Mouse (Mus musculus): ENCODE measurements around the gene Dhrs4.

The Dhrs4 gene

DNA sequence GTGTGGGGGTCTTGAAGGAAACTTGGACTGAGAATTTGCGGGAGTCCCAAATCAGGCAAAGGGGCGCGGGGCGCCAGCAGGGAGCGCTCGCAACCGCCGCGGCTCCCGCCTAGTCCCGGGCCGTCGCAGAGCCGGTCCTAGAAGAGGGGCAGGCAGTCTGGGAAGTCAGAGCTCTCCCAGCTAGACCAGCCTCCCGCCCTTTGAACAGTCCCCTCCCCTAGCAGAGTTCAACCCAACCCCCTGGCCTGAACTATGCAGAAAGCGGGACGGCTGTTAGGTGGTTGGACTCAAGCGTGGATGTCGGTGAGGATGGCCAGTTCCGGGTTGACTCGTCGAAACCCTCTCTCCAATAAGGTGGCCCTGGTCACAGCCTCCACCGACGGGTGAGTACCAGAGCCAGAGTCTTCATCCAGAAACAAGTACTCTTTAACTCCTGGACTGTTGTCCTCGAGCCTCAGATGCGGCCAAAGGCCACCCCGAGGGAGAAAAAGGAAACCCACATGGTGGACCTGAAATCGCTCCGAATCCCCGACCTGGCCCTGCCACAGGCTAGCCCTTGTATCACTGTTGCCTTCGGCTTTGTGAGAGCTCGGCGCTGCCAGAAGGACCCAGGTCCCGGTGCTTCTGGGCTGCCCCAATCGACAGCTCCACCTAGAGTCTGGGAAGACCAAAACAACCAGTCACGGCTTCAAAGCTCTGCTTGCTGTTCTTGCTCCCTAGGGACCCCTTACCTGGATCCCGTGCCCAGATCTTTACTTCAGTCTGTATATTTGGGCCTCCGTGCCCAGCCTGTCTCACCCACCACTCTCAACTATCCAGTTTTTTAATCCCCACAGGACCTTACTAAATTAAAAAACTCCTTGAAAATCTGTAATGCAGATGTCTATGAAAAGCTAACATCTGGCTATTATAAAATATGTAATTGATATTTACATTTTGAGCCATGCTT is at the start of gene Dhrs4:
Dhrs4 (plus strand) TSS at position 108 of the 949 bp plus-strand sequence.
- peak; percentile 75 for DNase-seq (ENCODE audit: low spot score)

DNA sequence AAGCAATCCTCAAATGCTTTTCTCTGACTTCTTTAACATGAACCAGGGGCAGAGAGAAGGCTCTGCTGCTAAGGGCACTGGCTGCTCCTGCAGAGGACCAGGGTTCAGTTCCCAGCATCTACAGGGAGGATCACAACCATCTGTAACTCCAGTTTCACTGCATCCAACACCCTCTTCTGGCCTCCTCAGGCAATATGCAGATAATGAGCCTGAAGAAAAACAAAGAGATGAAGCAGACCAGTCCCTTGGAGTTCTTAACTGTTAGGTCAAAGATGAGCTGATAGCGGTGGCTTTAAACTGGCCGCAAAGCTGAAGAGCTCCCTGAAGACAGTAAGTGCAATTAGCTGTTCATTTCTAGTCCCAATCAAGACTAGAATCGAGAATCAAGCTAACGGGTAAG is 48.3 kb upstream of the Dhrs4 start:
- DNase-seq (ENCODE audit: low spot score), result no peak

DNA sequence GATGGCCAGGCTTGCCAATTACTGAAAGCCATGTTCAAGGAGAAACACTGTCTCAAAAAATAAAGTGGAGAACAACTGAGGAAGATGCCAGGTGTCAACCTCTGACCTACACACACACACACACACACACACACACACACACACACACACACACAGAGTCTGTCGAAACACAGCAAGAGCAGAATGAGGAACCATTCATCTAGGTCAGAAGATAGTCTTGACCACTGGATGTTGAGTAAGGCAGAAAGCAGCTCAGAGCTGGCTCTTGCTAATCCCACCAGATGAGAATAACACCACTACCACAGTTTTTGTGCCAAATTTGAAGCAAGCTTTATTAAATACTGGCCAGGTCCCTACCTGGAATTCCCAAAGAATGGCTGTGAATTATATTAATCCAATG is 45.5 kb upstream of the Dhrs4 start:
- no peak for DNase-seq (ENCODE audit: low spot score)

DNA sequence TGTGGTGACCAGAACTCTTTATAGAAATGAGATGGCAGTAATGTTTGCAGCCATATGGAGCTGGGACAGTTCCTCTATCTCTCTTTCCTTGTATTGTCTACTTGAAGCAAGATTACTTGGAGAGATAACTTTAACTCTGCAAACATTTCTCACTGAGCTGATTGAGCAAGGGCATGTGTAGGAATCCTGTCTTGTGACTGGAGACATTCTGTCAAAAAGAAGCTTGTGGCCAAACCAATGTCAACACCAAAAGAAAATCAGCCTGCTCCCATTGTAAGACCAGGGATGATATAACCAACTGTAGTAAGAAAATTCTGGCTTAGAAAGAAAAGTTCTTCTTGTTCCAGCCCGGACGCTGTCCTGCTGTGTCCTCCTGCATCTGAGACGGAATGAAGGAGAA is 43.7 kb upstream of the Dhrs4 start:
- no peak for DNase-seq (ENCODE audit: low spot score)

DNA sequence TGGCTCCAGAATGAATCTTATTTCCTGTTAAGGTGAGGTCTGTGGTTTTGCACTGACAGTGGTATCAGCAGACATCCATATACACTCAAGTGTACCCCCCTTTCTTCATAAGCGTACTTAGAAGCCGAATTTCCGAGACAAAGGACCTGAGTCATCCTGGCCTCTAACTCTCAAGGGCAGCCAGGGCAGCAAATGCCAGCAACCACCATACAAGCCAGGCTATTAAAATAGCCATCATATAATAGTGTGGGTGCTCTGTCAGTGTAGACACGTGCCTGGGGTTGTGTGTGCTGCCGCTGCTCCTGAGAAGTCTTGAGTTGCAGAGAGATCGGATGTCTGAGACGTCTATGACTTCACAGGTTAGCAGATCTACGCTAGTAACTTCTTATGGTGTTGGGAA is 41.4 kb upstream of the Dhrs4 start:
- DNase-seq (ENCODE audit: low spot score), result no peak

DNA sequence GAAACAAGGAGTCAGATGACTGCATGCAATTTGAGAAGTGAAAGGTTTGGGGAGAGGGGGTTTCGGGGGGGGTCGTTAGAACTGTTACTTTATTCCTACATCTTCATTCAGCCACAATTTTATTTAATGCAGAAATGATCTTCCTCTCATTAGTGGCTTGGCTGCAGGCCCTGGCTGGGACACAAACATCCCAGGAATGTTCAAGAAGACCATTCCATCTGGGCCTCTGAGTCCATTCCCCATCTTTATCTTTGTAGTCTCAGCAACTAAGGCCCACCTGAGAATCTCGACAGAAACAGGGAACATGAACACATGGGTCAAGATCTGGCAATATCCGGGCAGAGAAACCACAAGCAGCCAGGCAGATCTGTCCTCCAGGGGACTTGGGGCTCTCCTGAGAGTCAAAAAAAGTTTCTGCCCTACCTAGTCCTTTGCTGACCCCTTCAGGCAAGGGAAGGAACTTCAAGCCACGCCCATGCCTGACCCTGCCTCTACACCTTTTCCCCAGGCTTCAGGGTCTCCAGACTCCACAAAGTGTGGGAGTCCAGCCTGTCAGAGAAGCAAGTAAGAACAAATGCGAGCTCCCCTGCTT is 40.3 kb upstream of the Dhrs4 start:
- peak; percentile 65 for DNase-seq (ENCODE audit: low spot score)

DNA sequence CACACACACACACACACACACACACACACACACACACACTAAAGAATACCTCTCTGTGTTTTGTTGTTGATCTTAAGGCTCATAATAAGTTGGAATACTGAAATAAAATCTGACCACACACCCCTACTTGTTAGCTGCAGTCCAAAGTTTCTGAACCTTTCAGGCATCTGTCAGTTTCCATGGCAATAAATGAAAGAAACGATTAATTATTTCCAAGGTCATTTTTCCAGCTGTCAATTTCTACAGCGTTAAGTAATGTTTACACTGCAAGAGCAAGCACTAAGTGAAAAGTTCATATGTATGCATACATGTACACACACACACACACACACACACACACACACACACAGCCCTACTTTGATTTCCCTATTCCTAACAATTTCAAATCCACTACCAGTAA is 20.9 kb upstream of the Dhrs4 start:
- no peak for DNase-seq (ENCODE audit: low spot score)

DNA sequence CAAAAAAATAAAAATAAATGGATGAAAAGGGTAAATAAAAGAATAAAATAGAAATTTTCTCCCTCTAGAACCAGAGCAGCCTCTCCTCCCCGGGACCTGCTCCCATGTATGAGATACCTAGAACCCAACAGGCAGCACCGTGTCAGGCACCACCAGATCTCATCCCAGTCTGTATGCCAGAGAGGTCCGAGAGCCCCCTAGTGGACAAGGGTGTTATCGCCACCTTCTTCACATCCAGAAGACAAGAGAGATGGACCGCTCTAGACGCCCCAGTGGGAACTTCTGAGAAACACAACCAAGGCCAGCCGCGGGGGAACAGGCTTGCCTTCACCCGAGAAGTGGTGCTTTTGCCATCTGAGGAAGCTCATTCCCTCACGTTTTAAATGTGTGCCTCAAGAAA is 20.3 kb upstream of the Dhrs4 start:
- peak; percentile 83 for DNase-seq (ENCODE audit: low spot score)

DNA sequence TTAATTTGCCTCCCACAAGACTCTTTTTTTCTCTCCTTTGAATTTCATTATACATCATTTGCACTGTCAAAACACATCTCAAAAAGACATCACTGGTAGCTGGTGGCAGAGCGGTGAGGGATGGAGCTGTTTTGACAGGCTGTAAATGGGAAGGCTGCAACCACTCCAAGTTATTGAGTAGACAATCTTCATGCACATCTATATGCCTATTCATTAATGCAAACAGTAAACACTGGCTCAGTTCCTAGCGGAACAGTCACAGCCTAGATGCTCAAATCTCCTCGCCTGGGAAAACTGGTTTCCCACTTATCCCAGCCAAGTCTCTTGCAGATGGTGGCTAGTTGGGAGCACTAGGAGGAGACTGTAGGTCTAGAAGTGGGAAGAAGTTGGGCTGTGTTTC is 19.8 kb upstream of the Dhrs4 start:
- no peak for DNase-seq (ENCODE audit: low spot score)

DNA sequence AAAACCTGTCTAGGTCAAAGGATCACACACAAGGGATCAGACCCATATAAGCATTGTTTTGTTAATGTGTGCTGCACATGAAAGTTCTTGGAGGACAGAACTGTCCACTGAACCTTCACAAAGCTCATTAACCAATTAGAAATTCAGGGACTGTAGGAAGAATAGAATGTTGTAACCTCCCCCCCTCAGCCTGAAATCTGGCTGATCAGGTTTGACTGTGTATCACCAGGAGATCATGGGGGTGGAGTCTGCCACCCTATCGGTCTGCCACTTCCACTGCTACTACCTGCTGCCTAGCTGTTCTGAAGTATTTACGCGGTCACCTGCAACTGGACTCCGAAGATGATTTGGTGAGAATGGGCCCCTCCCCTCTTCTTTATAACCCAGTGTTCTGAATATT is 18.8 kb upstream of the Dhrs4 start:
- DNase-seq (ENCODE audit: low spot score), result no peak

DNA sequence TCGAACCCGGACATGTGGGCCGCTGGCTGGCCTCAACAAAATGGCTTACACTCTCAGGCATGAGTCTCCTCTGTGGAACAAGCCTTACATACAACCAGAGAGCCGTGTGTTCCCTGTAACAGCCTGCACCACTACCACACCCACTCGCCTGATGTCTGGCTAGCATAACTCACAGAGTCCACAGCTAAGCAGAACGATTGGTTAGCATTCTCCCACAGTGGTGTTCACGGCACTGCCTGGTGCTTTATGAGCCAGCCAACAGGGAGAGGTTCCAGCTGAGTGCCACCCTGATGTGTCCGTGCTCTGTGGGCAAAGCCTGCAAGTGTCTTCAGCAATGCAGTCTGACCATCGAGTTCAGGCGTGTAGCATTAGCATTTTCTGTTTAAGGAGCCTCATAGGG is 18.3 kb upstream of the Dhrs4 start:
- peak; percentile 78 for DNase-seq (ENCODE audit: low spot score)

DNA sequence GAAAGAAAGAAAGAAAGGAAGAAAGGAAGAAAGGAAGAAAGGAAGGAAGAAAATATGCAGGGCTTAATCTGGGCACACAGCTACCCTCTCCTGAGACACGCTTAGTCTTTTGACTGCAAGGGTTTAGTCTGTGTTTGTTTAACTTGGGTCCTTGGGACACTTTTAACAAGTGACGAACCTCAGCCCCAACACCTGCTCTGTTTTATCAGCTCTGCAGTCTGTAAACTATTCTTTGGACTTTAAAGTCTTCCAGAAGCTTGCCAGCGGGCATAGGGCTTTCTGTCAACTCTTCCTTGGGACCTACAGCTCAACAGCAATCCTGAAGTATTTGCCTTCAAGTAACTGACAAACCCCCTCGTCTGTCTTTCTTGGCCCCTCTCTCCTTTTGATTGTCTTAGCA is 16.8 kb upstream of the Dhrs4 start:
- DNase-seq (ENCODE audit: low spot score), result no peak

DNA sequence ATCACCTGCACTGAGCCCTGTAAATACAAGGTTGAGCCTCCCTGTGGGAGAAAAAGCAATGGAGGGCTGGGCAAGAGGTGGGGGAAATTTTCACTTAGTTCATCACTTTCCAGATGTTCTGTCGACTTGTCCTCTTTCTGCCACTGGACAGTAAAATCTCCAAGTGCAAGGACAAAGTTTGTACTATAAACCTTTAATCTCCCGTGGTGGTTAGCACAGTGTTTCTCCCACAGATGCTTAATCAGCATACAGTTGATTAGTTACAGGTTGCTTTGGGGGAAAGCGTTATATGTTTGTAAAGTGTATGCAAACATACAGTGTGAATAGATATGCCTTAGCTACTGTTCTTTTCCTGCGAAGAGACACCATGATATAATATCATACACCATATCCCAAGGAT is 12.1 kb upstream of the Dhrs4 start:
- no peak for DNase-seq (ENCODE audit: low spot score)

DNA sequence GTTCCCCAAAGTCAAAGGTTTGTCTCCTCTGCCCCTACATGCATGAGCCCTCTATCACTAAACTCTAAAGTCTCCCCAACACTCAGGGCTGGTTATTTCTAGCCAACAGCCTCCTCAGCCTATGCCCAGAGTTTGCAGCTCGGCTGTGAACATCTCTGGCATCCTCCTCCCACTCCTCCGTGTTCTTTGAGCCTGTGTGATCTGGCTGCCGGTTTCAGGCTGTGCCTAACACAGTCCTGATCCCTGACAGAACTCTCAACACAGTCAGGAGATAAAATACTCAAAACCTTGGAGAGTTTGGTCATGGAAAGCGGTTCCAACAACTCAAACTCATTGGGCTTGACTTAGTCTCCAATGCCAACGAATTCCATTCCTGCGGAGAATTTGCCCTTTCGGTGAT is 11.4 kb upstream of the Dhrs4 start:
- no peak for DNase-seq (ENCODE audit: low spot score)

DNA sequence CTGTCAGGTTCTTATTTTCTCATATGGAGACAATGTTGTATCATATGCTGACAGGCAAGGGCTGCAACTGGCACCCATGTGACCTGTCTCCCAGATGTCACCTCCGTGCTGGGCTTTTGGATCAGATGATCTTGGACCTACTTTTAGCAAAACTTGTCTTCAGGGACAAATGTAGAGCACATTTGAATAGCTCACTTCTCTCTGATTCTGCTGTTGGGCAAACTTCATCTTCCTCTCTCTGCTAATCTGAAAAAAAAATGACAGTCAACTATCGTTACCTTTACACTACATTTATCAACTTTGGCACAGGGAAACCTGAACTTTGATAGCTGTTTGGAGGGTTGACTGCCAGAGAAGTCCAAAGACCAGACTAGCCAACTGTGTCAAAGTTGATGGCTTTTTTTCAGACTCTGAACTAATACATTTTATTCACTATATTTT is 10.2 kb upstream of the Dhrs4 start:
- no peak for DNase-seq (ENCODE audit: low spot score)

DNA sequence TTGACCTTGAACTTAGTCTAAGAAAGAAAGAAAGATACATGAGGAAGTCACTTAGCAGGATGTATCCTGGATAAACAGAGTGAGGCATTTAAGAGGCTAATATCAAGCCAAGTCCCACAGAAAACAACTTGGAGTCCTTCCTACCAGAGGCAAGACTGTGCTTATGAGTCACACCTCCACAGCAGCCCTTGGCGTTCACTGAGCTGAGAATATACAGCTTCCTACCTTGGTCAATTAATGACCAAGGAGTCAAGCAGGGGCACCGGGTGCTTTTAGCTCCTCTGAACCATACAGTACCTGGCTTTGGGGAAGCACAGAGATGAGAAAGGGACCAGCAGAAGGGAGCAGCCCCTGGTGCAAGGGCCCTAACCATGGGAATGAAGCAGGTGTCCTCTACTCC is 9.5 kb upstream of the Dhrs4 start:
- DNase-seq (ENCODE audit: low spot score), result no peak

DNA sequence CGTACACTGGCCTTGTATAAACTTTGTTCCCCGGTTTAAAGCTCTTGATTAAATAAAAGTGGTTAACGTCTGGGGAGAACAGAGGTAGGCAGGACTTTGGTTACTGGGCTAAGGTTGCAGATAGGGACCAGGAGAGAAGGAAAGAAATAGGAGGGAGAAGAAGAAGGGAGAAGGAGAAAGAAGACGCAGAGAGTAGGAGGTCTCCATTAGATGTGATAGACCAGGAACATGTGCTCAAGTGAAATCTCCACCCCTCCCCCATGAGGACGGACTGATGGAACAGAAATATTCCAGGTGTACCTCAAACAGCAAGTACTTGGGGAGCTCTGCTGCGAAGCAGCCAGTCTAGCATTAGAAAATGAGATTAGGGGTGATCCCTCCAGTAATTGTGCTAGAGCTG is 8.7 kb upstream of the Dhrs4 start:
- no peak for DNase-seq (ENCODE audit: low spot score)

DNA sequence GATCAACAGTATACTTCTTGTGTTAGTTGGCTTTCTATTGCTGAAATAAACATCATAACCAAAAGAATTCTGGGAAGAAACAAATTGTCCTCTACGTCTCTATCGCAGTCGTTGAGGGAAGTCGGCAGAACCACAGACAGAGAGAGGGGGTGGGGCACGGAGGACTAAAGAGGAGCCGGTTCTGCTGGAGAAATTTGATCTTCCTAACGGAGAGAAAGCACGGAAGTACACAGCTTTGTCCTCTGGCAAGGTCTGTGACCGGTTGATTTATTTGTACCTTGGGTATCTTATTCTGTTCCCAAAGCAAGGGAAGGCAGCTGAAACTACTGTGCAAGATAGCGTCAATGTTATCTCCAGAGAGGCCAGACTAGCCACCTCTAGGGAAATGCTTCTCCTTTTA is 7.8 kb upstream of the Dhrs4 start:
- no peak for DNase-seq (ENCODE audit: low spot score)

DNA sequence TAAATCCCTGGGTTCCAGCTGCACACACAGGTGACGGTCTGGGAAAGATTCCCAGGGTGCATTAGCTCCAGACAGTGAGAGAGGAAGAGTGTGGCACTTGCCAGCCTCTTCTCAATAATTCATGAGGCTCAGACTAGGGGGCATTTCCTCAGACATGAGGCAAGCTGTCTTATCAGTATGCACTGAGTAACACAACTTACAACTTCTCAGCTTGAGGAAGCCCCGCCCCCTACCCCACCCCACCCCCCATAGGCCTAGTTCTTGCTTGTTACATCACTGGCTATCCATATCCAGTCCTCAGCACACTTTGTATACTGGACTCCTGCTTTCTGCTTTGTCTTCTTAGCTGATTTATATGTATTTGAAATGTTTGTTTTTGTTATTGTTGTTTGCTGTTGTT is 2.9 kb upstream of the Dhrs4 start:
- no peak for DNase-seq (ENCODE audit: low spot score)

DNA sequence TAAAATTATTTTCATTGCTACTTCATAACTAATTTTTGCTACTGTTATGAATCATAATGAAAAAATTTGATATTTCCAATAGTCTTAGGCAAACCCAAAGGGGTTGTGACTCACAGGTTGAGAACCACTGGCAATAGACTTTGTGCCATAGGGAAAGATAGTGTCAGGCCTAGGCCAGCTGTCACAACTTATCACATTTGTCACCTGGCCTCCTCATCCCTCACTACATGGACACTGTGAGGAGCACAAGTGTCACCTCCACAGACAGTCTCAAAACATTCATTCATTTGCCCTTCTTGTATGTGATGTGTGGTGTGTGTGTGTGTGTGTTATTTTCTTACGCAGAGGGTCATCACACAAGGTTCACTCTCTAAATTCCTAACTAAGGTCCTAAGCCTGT is 1.1 kb upstream of the Dhrs4 start:
- DNase-seq (ENCODE audit: low spot score), result no peak

DNA sequence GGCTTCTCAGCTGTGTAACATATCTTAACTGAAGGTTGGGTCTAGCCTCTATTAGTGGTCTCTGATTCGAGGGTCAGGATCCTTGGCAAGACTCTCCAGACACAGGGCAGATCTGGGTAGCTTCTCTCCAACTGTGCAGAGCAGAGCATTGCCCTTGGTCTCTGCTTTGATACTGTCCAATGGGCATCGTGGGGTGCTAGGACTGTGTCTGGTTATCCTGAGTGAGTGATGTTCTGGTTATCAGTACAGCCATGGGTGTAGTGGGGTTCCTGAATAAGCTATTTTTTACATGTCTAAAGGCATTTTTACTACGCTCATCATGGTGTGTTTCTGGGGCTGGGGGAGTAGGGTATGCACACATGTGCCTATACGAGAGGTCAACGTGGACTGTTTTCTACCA is 729 bp upstream of the Dhrs4 start:
- no peak for DNase-seq (ENCODE audit: low spot score)

DNA sequence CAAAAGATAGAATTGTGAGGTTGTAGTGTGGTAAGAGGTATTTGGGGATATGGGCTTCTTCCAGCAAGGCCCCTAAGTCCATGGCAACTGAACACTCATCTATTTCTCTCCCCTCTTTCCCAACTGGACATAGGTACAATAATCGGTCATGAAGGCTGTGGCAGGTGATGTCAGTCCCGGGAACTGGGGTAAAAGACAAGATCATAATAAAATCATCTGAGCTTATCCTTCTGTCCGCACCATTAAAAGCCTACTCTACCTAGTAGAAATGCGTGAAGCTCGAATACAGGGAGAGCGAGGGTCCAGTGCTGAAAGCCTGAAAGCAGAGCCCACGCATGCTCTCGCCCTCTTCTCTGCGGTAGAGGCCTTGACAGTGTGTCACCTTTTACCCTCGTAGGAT is 1.1 kb downstream of the Dhrs4 start:
- no peak for DNase-seq (ENCODE audit: low spot score)

DNA sequence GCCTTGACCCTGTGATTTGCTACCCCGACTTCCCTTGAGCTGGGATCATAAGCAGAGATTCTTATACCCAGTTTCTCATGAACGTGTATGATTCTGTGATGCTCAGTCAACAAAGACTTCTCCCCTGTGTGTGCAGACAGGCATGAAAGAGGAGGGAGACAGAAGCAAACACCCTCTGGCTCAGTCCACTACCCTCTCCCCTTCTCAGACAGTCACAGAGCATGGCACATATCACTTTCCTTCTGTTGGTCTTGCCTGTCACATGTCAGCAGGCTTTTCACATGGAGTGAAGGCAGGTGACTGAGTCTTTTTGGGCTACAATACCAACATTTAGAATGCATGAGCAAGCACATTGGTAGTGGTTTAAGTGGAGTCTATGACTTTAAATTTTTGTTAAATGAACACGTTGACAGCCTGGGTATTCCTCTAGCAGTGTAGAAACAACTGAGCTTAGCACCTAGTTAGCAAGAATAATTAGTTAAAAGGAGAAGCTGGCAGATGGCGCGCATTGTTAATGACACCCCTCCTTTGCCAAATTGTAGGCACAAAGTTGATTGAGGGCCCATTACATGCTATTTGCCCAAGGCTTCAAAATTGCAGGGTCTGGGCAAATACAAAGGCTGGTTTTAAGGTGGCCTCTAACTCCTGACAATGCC is 6.0 kb downstream of the Dhrs4 start:
- DNase-seq (ENCODE audit: low spot score), result no peak

Measured in layer of hippocampus, adult 11-12 months (tissue).